Mouse (Mus musculus) kidney, postnatal 0 days (tissue): Measurements from ENCODE around the gene Il25. TPM values are rescaled to one million over a fixed set of nuclear protein-coding genes. Genes with fewer than 3 reads are reported as not detected.

Experiments
- ATAC-seq: fragments of 200-750 bp; cut with Nextera tagmentation; replicated peaks from 2 replicates; pipeline ENCODE4 v1.8.0; 2017; ENCODE audit warnings: low read depth, moderate number of reproducible peaks, moderate TSS enrichment, moderate library complexity; ENCODE audit not compliant: low FRiP score
- DNase-seq: peaks from one replicate; pipeline ENCODE4 v3.0.0-alpha.2; 2016; ENCODE audit warnings: low spot score
- H3K27ac ChIP-seq: fragments of 300-500 bp; sonication (generic); 2 replicates; pipeline ENCODE4 v1.5.1; 2014; ENCODE audit warnings: mild to moderate bottlenecking
- H3K27me3 ChIP-seq: fragments of 300-500 bp; sonication (generic); 2 replicates; pipeline ENCODE4 v1.6.1; 2014; ENCODE audit warnings: low read length, mixed read lengths; ENCODE audit not compliant: insufficient read depth
- H3K36me3 ChIP-seq: fragments of 300-500 bp; sonication (generic); 2 replicates; pipeline ENCODE4 v1.6.1; 2014; ENCODE audit warnings: low read length, mixed read lengths; ENCODE audit not compliant: insufficient read depth
- H3K4me1 ChIP-seq: fragments of 300-500 bp; sonication (generic); replicated peaks from 2 replicates; pipeline ENCODE4 v1.6.1; 2014; ENCODE audit warnings: antibody characterized with exemption, low read length, mixed read lengths; ENCODE audit not compliant: insufficient read depth
- H3K4me2 ChIP-seq: fragments of 300-500 bp; sonication (generic); 2 replicates; pipeline ENCODE4 v1.6.1; 2014; ENCODE audit warnings: mild to moderate bottlenecking, low read length, moderate library complexity, mixed read lengths
- H3K4me3 ChIP-seq: fragments of 300-500 bp; sonication (generic); replicated peaks from 2 replicates; pipeline ENCODE4 v1.5.1; 2014; ENCODE audit warnings: low read depth, low read length
- H3K9ac ChIP-seq: fragments of 300-500 bp; sonication (generic); 2 replicates; pipeline ENCODE4 v1.6.1; 2014; ENCODE audit warnings: low read depth, low read length
- H3K9me3 ChIP-seq: fragments of 300-500 bp; sonication (generic); replicated peaks from 2 replicates; pipeline ENCODE4 v1.6.1; 2016; ENCODE audit warnings: low read length, inconsistent platforms, mixed read lengths
- CTCF ChIP-seq: IDR thresholded peaks from 2 replicates; pipeline ENCODE4 v1.5.1; 2016; ENCODE audit warnings: antibody characterized with exemption, low read depth, mild to moderate bottlenecking, moderate library complexity
- WGBS: fragments of 180-500 bp; shearing (Covaris S2); extraction: QIAGEN DNeasy Blood & Tissue Kit; methylation state at CpG from one replicate; pipeline ENCODE4 v1.1.7; 2014; 5-methylcytosine and 5-hydroxymethylcytosine counted together
- polyA plus RNA-seq: library from polyadenylated mRNA; unstranded; fragments of >200 nt; fragmentation: Nextera tagmentation; extraction: Ambion mirVana; gene quantifications from 2 replicates; pipeline ENCODE4 v1.2.1, GENCODE M21; 2015

The Il25 gene
- polyA plus RNA-seq, 1 experiment from 2014 or later, result 0.11 TPM

- peaks cover 13% of the 10 kb centered on the region for H3K4me1 ChIP-seq
- DNase-seq (no peak), ATAC-seq (peak; percentile 11; the same call in 1 of the 2 replicates)
- H3K27ac ChIP-seq, result peak within 1 kb of the TSS; percentile 47
- H3K4me2 ChIP-seq, result no peak within 1 kb of the TSS
- H3K27me3 ChIP-seq, result no peaks in the 10 kb centered on the region
- no peak within 1 kb of the TSS for H3K4me3 ChIP-seq
- peak within 1 kb of the TSS; percentile 35; the same call in 1 of the 2 replicates for H3K9ac ChIP-seq
- no peaks in the 10 kb centered on the region for H3K36me3 ChIP-seq
- H3K9me3 ChIP-seq, result no peaks in the 10 kb centered on the region
- peak; percentile 38; the same call in 1 of the 2 replicates for TF ChIP-seq CTCF
- 22% methylated on average over 8 of the region's 8 CpGs for WGBS
Measured at GRCm38 (mm10) chr14:54935904-54936830, 3.7 kb downstream of the Il25 start, which contains the start of gene Cmtm5. Gene Cmtm5 (plus strand): TSS chr14:54936261.

- no peak overlapping the region for H3K4me3 ChIP-seq
Measured at GRCm38 (mm10) chr14:54936831-54937160, 4.3 kb downstream of the Il25 start.

GRCm38 (mm10) chr14:54937361-54938182, 5.1 kb downstream of the Il25 start:
- DNase-seq, result no peak
- no peak overlapping the region for H3K27ac ChIP-seq
- no peaks in the 10 kb centered on the region for H3K9me3 ChIP-seq
- H3K36me3 ChIP-seq, result no peaks in the 10 kb centered on the region
- ATAC-seq, result no peak
- no peak overlapping the region for H3K4me2 ChIP-seq
- TF ChIP-seq CTCF, result no peak
- WGBS, result 77% methylated on average over 16 of the region's 16 CpGs
- no peak overlapping the region for H3K9ac ChIP-seq
- H3K27me3 ChIP-seq, result no peaks in the 10 kb centered on the region
- no peak overlapping the region for H3K4me3 ChIP-seq
- H3K4me1 ChIP-seq, result peaks cover 13% of the 10 kb centered on the region

More at GRCm38 (mm10) chr14:54936831-54937160, 4.3 kb downstream of the Il25 start:
- Histone ChIP-seq H3K9ac (no peak overlapping the region), H3K27ac (peak overlapping the region; percentile 47; the same call in 1 of the 2 replicates), H3K4me1 (peaks cover 13% of the 10 kb centered on the region), H3K36me3 (no peaks in the 10 kb centered on the region), H3K4me2 (no peak overlapping the region), H3K9me3 (no peaks in the 10 kb centered on the region), H3K27me3 (no peaks in the 10 kb centered on the region)
- DNase-seq (peak; percentile 66), ATAC-seq (0 out of 2 replicates have a peak, but pooled peaks have one; percentile 7)
- no peak for TF ChIP-seq CTCF
- WGBS, result 23% methylated on average over 6 of the region's 6 CpGs

- H3K9ac ChIP-seq, result no peak overlapping the region
- no peak for TF ChIP-seq CTCF
Measured at GRCm38 (mm10) chr14:54938431-54939219, 6.1 kb downstream of the Il25 start.

GRCm38 (mm10) chr14:54939434-54940175, 7.1 kb downstream of the Il25 start:
- DNase-seq (peak; percentile 81), ATAC-seq (peak; percentile 70; the same call in 1 of the 2 replicates)
- H3K9ac ChIP-seq, result no peak overlapping the region
- WGBS, result 46% methylated on average over 12 of the region's 12 CpGs
- H3K36me3 ChIP-seq, result no peaks in the 10 kb centered on the region
- no peak overlapping the region for H3K4me2 ChIP-seq
- no peak overlapping the region for H3K4me3 ChIP-seq
- H3K27me3 ChIP-seq, result no peaks in the 10 kb centered on the region
- no peaks in the 10 kb centered on the region for H3K9me3 ChIP-seq
- H3K27ac ChIP-seq, result peak overlapping the region; percentile 52; the same call in 1 of the 2 replicates
- peaks cover 13% of the 10 kb centered on the region for H3K4me1 ChIP-seq
- peak; percentile 92 for TF ChIP-seq CTCF

More at GRCm38 (mm10) chr14:54938431-54939219, 6.1 kb downstream of the Il25 start:
- DNase-seq (no peak), ATAC-seq (no peak)
- Histone ChIP-seq H3K36me3 (no peaks in the 10 kb centered on the region), H3K27ac (no peak overlapping the region), H3K9me3 (no peaks in the 10 kb centered on the region), H3K4me2 (no peak overlapping the region), H3K4me1 (peaks cover 13% of the 10 kb centered on the region), H3K27me3 (no peaks in the 10 kb centered on the region), H3K4me3 (no peak overlapping the region)
- WGBS, result 72% methylated on average over 15 of the region's 15 CpGs
